Mouse (Mus musculus) limb, embryonic 15.5 days (tissue): Measurements from ENCODE around the gene Lrrc26. TPM values are rescaled to one million over a fixed set of nuclear protein-coding genes. Genes with fewer than 3 reads are reported as not detected.
A peak's percentile ranks its signal among the peaks of the same experiment; 100 is the strongest.

ENCODE experiments used
- ATAC-seq: fragments of 200-750 bp; cut with Nextera tagmentation; 2 replicates; pipeline ENCODE4 v1.8.0; 2017; ENCODE audit warnings: low read depth, moderate TSS enrichment; ENCODE audit not compliant: insufficient number of reproducible peaks, low FRiP score, low TSS enrichment
- H3K27ac ChIP-seq: fragments of 300-500 bp; sonication (generic); 2 replicates; pipeline ENCODE4 v1.5.1; 2015; ENCODE audit warnings: moderate library complexity, mild to moderate bottlenecking, inconsistent platforms
- H3K27me3 ChIP-seq: fragments of 300-500 bp; sonication (generic); 2 replicates; pipeline ENCODE4 v1.6.1; 2015; ENCODE audit warnings: inconsistent platforms
- H3K36me3 ChIP-seq: fragments of 300-500 bp; sonication (generic); 2 replicates; pipeline ENCODE4 v1.6.1; 2015; ENCODE audit warnings: inconsistent platforms
- H3K4me1 ChIP-seq: fragments of 300-500 bp; sonication (generic); 2 replicates; pipeline ENCODE4 v1.6.1; 2015; ENCODE audit warnings: inconsistent platforms
- H3K4me2 ChIP-seq: fragments of 300-500 bp; sonication (generic); 2 replicates; pipeline ENCODE4 v1.6.1; 2015; ENCODE audit warnings: mild to moderate bottlenecking, inconsistent platforms
- H3K4me3 ChIP-seq: fragments of 300-500 bp; sonication (generic); 2 replicates; pipeline ENCODE4 v1.5.1; 2015; ENCODE audit warnings: mild to moderate bottlenecking, inconsistent platforms
- H3K9ac ChIP-seq: fragments of 300-500 bp; sonication (generic); 2 replicates; pipeline ENCODE4 v1.6.1; 2015; ENCODE audit warnings: inconsistent platforms
- H3K9me3 ChIP-seq: fragments of 300-500 bp; sonication (generic); 2 replicates; pipeline ENCODE4 v1.6.1; 2016; ENCODE audit warnings: inconsistent platforms
- WGBS: fragments of 180-500 bp; shearing (Covaris S2); methylation state at CpG from one replicate; pipeline ENCODE4 v1.1.7; 2015; 5-methylcytosine and 5-hydroxymethylcytosine counted together
- polyA plus RNA-seq: library from polyadenylated mRNA; unstranded; fragments of >200 nt; fragmentation: Nextera tagmentation; extraction: Ambion mirVana; gene quantifications from 2 replicates; pipeline ENCODE4 v1.2.1, GENCODE M21; 2015

The Lrrc26 gene
- polyA plus RNA-seq, 1 experiment from 2014 or later = 0.61 TPM

DNA sequence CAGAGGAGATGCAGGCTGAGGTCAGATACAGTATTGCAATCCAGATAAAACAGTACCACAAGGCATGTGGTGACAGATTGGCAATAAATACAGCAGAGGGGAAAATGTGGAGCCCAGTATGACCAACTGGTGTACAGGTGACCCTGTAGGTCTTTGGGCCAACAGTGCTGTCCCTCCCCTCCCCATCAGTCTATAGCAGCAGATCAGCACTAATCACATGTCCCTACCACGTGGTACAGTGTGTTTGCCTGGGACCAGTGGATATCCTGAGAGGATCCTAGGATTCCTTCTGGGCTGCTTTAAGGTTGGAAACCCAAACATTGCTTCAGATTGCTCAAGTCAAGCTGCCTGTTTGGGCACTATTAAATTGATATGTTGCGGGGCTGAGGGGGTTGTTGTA, 43.9 kb downstream of the Lrrc26 start:
- Histone ChIP-seq H3K4me1 (peaks cover 20% of the 10 kb centered on the region), H3K9ac (peak overlapping the region; percentile 85; the same call in 1 of the 2 replicates), H3K9me3 (no peaks in the 10 kb centered on the region), H3K4me3 (peak overlapping the region; percentile 68), H3K27me3 (no peaks in the 10 kb centered on the region), H3K36me3 (peaks cover 48% of the 10 kb centered on the region), H3K27ac (no peak overlapping the region), H3K4me2 (peak overlapping the region; percentile 89)
- ATAC-seq = no peak
- WGBS = 80% methylated on average over 2 of the region's 2 CpGs

- no peaks in the 10 kb centered on the region for H3K27me3 ChIP-seq
- H3K4me1 ChIP-seq = peaks cover 10% of the 10 kb centered on the region
- H3K4me2 ChIP-seq = no peak overlapping the region
- H3K36me3 ChIP-seq = peaks cover 87% of the 10 kb centered on the region
- no peak for ATAC-seq
- no peaks in the 10 kb centered on the region for H3K9me3 ChIP-seq
- no peak overlapping the region for H3K9ac ChIP-seq
- 93% methylated on average over 6 of the region's 6 CpGs for WGBS
- no peak overlapping the region for H3K4me3 ChIP-seq
- H3K27ac ChIP-seq = no peak overlapping the region
These were observed 48.6 kb downstream of the Lrrc26 start for GRCm38 (mm10) chr2:25338303-25338702.

Other genes with a start within 250 kb of the Lrrc26 start
- gene Nsmf, start 235.6 kb upstream of the Lrrc26 start, polyA plus RNA-seq = 67.5 and 68.3 TPM in 2 replicates
- gene Entpd8, start 209.6 kb upstream of the Lrrc26 start, polyA plus RNA-seq = not detected in 2 replicates
- gene Noxa1, start 194.8 kb upstream of the Lrrc26 start, polyA plus RNA-seq = 0.18 TPM in 1 of 2 replicates, not detected in the other
- gene Nrarp, start 109.2 kb upstream of the Lrrc26 start, polyA plus RNA-seq = 28.5 and 33.5 TPM in 2 replicates
- 8.9 and 10.0 TPM in 2 replicates for gene Tor4a, start 93.0 kb upstream of the Lrrc26 start, polyA plus RNA-seq
- 114 and 117 TPM in 2 replicates for gene Nelfb, start 78.4 kb upstream of the Lrrc26 start, polyA plus RNA-seq
- not detected in 2 replicates for gene Stpg3, start 75.3 kb upstream of the Lrrc26 start, polyA plus RNA-seq
- 0.81 TPM in 1 of 2 replicates, not detected in the other for gene Fam166a, start 71.2 kb upstream of the Lrrc26 start, polyA plus RNA-seq
- gene Tubb4b, start 65.2 kb upstream of the Lrrc26 start, polyA plus RNA-seq = 554 and 617 TPM in 2 replicates
- not detected in 2 replicates for gene Slc34a3, start 55.6 kb upstream of the Lrrc26 start, polyA plus RNA-seq
- gene Rnf224, start 53.1 kb upstream of the Lrrc26 start, polyA plus RNA-seq = 0.57 and 0.58 TPM in 2 replicates
- 16.9 and 17.5 TPM in 2 replicates for gene Rnf208, start 47.7 kb upstream of the Lrrc26 start, polyA plus RNA-seq
- 83.9 and 100 TPM in 2 replicates for gene Cysrt1, start 47.5 kb upstream of the Lrrc26 start, polyA plus RNA-seq
- gene AL732309.1, start 43.1 kb upstream of the Lrrc26 start, polyA plus RNA-seq = 10.2 and 10.4 TPM in 2 replicates
- 21.4 and 24.2 TPM in 2 replicates for gene Tmem203, start 34.5 kb upstream of the Lrrc26 start, polyA plus RNA-seq
- 8.5 and 8.6 TPM in 2 replicates for gene Tprn, start 27.3 kb upstream of the Lrrc26 start, polyA plus RNA-seq
- 241 and 244 TPM in 2 replicates for gene Ssna1, start 17.5 kb upstream of the Lrrc26 start, polyA plus RNA-seq
- gene Anapc2, start 17.4 kb upstream of the Lrrc26 start, polyA plus RNA-seq = 136 and 140 TPM in 2 replicates
- not detected in 2 replicates for gene Tmem210, start 1.8 kb upstream of the Lrrc26 start, polyA plus RNA-seq
- 0.71 and 0.87 TPM in 2 replicates for gene Grin1, start 29.3 kb downstream of the Lrrc26 start, polyA plus RNA-seq
- 47.0 and 55.8 TPM in 2 replicates for gene Man1b1, start 42.4 kb downstream of the Lrrc26 start, polyA plus RNA-seq
- gene Dpp7, start 66.4 kb downstream of the Lrrc26 start, polyA plus RNA-seq = 24.0 and 25.1 TPM in 2 replicates
- gene Uap1l1, start 75.8 kb downstream of the Lrrc26 start, polyA plus RNA-seq = 16.9 and 23.6 TPM in 2 replicates
- gene Sapcd2, start 82.4 kb downstream of the Lrrc26 start, polyA plus RNA-seq = 30.5 and 31.9 TPM in 2 replicates
- gene Entpd2, start 106.0 kb downstream of the Lrrc26 start, polyA plus RNA-seq = 4.2 and 11.7 TPM in 2 replicates
- gene Npdc1, start 109.4 kb downstream of the Lrrc26 start, polyA plus RNA-seq = 51.7 and 54.3 TPM in 2 replicates
- 0.18 TPM in 1 of 2 replicates, not detected in the other for gene Fut7, start 133.4 kb downstream of the Lrrc26 start, polyA plus RNA-seq
- 4.2 and 5.9 TPM in 2 replicates for gene Abca2, start 138.8 kb downstream of the Lrrc26 start, polyA plus RNA-seq
- 99.3 and 111 TPM in 2 replicates for gene Clic3, start 166.9 kb downstream of the Lrrc26 start, polyA plus RNA-seq
- gene Paxx, start 171.2 kb downstream of the Lrrc26 start, polyA plus RNA-seq = 49.9 and 56.9 TPM in 2 replicates
- gene Ptgds, start 180.1 kb downstream of the Lrrc26 start, polyA plus RNA-seq = 4.1 and 9.1 TPM in 2 replicates
- gene Lcn12, start 204.0 kb downstream of the Lrrc26 start, polyA plus RNA-seq = not detected in 2 replicates
- gene Fbxw5, start 210.8 kb downstream of the Lrrc26 start, polyA plus RNA-seq = 73.0 and 81.4 TPM in 2 replicates
- gene C8g, start 211.8 kb downstream of the Lrrc26 start, polyA plus RNA-seq = 4.6 and 5.6 TPM in 2 replicates